Mouse (Mus musculus) skeletal muscle tissue, adult 2 months (tissue): ENCODE data around the gene Col20a1.

Source experiments
- DNase-seq: peaks from one replicate; pipeline ENCODE4 v3.0.0-alpha.2; 2012; ENCODE audit warnings: low read depth, low spot score

Gene Col20a1

DNA sequence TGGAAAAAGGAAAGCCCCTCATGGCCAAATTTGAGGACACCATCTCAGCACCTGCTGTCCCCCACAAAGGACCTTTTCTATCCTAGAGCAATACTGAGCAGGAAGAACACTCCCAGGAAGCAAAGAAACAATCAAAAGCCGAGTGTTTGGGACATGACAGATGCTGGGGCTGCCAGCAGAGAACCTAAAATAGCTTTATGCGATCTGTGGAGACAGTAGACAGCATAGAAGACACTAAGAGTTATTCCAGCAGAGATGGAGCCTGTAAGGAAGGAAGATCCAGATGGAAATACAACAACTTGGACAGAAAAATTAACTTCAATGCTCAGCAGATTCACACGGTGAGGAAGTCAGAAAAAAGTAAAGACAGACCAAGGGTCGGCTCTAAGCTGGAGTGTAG lies 79.5 kb downstream of the Col20a1 start:
- DNase-seq: no peak
